Mouse (Mus musculus): ENCODE results near the gene Gpr142.

DNA sequence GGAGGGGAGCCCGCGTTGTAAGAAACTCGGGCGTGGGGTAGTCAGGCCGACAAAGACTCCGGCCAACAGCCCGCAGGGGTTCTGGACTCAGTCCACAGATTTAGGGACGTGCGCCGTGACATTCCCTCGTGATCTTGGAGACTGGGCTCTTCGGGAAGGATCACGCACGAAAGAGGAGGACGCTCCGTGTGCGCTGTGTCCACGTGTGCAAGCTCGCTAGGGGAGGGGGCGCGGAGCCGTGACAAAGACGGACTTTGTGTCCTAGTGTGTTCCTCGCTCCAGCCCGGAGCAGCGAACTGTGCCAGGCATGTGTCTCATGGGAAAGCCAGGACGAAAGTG, 52.5 kb downstream of the Gpr142 start:
- TF ChIP-seq CTCF (IDR thresholded peaks at IDR 0.05; ENCODE audit: control insufficient read depth, insufficient read depth, insufficient read length) (no peak), USF1 (IDR thresholded peaks at IDR 0.05; ENCODE audit: low read depth) (no peak), FOSL1 (IDR thresholded peaks at IDR 0.05; ENCODE audit: insufficient read depth, low read length, poor library complexity, severe bottlenecking) (no peak)
